Mouse (Mus musculus) spleen, postnatal 36 days (tissue): ENCODE measurements around the gene Cc2d1a.

Experiments used
- DNase-seq, 2 experiments: peaks; one replicate each; pipeline ENCODE4 v3.0.0; 2022; ENCODE audit warnings: low spot score in 2 of 2, mixed read lengths in 1 of 2

The Cc2d1a gene

GRCm38 (mm10) chr8:84147769-84148530 lies at the start of gene Cc2d1a, which contains the start of gene 4930432K21Rik:
Cc2d1a (minus strand) TSS chr8:84147936.
4930432K21Rik (plus strand) TSS chr8:84148025.
- DNase-seq: peak; percentile 94 to 96

GRCm38 (mm10) chr8:84197141-84197921 lies 49.6 kb upstream of the Cc2d1a start:
- DNase-seq: peak; percentile 71 to 73

- DNase-seq: no peak
Observed at GRCm38 (mm10) chr8:84194224-84194743, 46.5 kb upstream of the Cc2d1a start.

DNA sequence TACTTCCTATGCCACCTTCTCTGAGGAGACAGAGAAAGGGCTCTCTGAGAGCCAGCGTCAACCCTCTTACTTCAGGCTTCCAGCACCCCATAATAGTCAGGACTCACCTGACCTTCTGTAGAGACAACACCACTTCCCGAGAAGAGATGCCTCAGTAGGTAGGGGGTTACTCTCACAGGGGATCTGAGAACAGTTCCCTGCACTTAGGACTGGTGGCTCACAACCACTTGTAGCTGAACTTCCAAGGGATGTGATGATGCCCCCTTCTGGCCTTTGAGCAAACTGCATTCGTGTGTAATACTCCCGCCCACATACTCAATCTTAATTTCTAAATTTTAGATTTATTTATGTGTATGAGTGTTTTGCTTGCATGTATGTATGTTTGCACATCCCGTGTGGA lies 45.8 kb upstream of the Cc2d1a start:
- no peak for DNase-seq

- no peak for DNase-seq
Observed at GRCm38 (mm10) chr8:84193161-84193560, 45.4 kb upstream of the Cc2d1a start.

GRCm38 (mm10) chr8:84192555-84192954 lies 44.8 kb upstream of the Cc2d1a start:
- peak; percentile 60 to 65 for DNase-seq

- peak in 1 of 2 experiments; percentile 20 for DNase-seq
Observed at GRCm38 (mm10) chr8:84192023-84192422, 44.3 kb upstream of the Cc2d1a start.

GRCm38 (mm10) chr8:84190191-84190867 lies 42.6 kb upstream of the Cc2d1a start:
- no peak for DNase-seq

DNA sequence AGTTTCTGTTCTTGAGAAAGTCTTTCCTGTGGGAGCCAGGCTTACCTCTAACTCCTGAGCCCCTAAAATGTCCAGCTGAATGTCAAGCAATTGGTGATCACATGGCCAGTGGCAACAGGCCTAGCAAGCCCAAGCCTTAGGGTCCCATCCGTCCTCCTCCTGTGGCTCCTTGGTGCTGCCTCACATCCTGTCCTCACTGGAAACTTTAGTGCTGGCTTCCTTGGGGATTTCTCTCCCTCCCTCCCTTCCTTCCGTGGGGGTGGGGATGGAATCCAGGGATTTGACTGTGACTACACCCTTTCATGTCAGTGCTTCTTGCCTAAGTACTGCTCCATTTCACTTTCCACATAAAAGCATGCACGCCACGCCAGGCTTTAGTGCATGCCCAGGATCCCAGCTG lies 41.9 kb upstream of the Cc2d1a start:
- DNase-seq: no peak

- no peak for DNase-seq
Observed at GRCm38 (mm10) chr8:84188671-84189070, 40.9 kb upstream of the Cc2d1a start.

- peak; percentile 77 to 81 for DNase-seq
Observed at GRCm38 (mm10) chr8:84187065-84187755, 39.5 kb upstream of the Cc2d1a start.

- DNase-seq: peak; percentile 67 to 75
Observed at GRCm38 (mm10) chr8:84186547-84186946, 38.8 kb upstream of the Cc2d1a start.

DNA sequence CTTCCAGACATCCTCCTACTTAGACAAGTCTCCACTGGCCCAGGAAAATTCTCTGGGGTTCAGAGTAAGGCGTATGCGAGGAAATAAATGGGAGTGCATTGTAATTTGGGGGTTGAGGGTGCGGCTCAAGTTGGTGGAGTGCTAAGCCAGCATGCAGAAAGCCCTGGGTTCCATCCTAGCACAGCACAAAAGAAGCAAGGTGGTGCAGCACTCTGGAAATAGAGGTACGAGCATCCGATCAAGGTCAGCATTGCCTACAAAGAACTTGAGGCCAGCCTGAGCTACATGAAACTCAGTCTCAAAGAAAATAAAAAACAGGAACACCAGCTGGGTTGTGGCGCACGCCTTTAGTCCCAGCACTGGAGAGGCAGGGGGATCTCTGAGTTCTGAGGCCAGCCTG lies 37.4 kb upstream of the Cc2d1a start, which contains the start of gene Nanos3:
Nanos3 (minus strand) TSS at position 101 of the 400 bp plus-strand sequence.
- DNase-seq: no peak

DNA sequence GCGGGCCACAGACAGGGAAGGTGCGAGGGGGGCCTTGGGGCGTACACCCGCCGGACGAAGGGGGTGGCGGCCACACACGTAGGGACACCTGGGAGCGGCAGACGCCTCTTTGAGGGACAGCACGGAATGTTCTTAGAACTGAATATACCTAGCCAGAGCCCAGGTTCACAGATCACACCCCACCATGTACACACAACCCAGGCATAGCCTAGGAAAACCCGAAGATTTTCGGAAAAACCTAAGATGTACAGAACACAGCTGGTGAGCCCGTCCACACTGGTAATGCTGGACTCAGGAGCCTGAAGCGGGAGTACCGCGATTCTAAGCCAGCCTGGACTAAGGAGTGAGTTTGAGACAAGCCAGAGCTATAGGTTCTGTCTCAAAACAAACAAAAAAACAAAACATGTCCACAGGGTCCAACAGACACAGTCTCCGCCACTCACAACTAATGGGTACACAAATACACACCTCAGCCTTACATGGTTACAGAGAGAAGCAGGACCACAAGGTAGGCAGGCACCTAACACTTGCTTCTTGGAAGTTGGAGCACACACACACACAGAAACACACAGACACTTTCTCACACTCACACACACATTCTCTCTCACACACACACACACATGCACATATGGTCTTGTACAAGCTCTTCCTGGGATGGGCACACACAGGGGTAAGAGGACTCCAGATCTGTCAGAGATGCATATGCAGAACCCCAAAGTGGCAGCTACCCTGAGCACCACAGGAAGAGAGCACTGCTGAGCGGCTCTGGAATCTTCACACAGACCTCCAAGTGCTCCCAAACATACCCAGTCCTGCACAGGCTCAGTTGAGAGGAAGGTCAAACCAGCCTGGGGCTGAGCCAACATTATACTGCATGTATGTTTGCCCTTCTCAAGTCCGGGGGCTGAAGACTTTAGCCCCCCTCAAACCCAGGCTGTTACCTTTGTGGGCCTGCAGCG lies 36.6 kb upstream of the Cc2d1a start:
- DNase-seq: no peak

DNA sequence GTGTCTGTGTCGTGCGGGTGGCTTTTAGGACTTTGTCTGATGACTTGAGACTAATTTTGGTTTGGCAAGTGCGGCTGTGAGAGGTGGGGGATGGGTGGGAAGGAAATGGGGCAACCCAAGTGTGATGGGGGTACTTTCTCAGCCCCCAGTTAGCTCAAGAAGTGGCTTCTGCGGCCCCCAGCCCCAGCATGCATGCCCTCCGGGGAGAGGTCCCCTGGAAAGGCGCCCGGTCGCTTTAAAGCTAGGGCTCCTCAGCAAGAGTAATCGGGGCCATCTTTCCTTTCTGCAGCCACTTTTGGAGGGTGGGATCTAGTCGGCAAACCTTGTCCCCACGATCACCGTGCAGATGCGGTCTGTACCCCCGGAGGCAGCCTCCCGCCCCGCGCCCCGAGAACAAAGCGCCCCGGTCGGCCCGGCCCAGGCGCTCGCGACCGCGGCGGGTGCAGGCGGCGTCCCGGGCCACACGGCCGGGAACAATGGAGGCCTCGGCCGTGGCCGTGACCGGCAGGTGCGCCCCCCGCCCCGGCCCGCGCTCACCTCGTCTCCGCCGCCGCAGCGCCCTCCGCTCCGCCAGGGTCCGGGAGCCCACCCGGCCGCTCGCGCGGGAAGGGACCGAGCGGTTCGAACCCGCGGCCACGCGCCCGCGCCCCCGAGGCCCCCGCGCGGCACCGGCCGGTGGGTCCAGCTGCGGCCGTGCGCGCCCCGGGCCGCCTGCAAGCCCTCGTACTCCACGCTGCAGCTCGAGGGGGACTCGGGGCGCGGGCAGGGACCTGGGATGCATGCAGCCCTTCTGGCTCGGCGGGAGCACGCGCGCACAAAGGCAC lies 35.7 kb upstream of the Cc2d1a start:
- DNase-seq: no peak

DNA sequence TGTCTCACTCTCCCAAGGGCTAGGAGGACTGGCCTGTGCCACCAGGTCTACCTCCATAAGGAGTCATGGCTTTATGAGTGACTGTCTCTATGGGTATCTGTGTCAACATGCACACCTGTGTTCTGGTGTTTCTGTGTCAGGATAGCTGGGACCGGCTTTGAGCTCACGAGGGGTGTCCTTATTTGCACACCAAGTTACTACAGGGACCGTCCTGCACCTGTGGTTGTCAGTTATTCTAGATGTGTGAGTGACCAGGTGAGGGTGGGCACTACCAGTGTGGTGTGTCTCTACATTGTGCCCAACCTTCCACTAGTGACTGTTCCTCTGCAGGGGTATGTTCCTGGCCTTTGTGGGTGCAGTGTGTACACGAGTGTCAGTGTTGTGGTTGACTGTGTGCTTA lies 35.1 kb upstream of the Cc2d1a start:
- DNase-seq: no peak

GRCm38 (mm10) chr8:84180530-84181190 lies 32.9 kb upstream of the Cc2d1a start:
- DNase-seq: no peak

GRCm38 (mm10) chr8:84179946-84180345 lies 32.2 kb upstream of the Cc2d1a start:
- DNase-seq: no peak

GRCm38 (mm10) chr8:84178592-84178991 lies 30.9 kb upstream of the Cc2d1a start:
- no peak for DNase-seq
